Mouse (Mus musculus) heart, postnatal 25 days (tissue): ENCODE measurements around the gene Larp1. TPM values are rescaled to one million over a fixed set of nuclear protein-coding genes. Genes with fewer than 3 reads are reported as not detected.
"Not testable (repeated sequence)": the region's sequence is repeated elsewhere in the genome, so short reads cannot be mapped to it uniquely, and the experiment has no call there.

Experiments used
- DNase-seq: peaks from one replicate; pipeline ENCODE4 v3.0.0; 2022; ENCODE audit warnings: low spot score
- intact Hi-C: fragments of 180-260 bp; cut with DNase I; formaldehyde crosslinking; loops from one replicate; pipeline ENCODE4 v1.15.1; 2025
- total RNA-seq, 2 experiments: library from RNA; stranded (reverse); gene quantifications; 2 replicates each; pipeline ENCODE4 v1.2.3; 2021

Larp1 gene
- total RNA-seq, 2 experiments from 2014 or later = 52.1 to 53.0 TPM

DNA sequence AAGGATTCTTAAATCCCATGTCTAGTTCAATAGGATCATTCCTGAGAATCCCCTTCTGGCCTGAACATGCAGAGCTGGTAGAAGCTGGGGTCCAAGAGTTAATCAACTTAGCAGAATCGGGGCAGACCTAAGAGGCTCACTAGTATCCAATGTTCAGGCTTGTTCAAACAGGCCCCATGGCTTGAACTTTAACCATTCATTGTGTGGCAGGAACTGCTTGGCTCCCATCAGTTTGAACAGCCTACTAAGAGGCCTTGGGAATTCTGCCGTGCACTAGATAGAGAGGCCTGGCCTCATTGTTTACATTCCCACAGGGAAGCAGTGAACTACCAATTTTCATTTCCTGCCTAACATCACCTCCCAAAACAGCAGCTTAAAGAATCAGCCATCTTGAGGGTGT, 12.8 kb downstream of the Larp1 start:
- DNase-seq = no peak
- intact Hi-C loops = no loop called here

DNA sequence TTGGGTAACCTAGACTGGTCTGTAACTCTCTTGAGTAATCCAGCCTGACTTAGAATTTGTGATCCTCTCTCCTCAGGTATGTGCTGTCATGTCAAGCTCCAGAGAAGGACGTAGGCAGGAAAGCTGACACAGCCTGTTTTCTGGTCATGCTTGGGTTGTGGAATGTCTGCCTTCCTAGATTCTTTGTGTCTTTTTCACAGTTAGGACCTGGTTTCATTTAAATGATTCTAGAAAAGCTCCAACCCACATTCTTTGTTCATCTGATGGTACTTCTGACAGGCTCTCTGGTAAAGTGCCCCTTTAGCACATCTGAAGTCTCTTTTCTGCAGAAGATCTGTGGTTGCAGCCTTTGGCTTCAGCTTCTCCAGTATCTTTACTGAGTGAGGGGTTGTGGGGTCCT, 15.4 kb downstream of the Larp1 start:
- DNase-seq = no peak
- intact Hi-C loops = no loop called here

DNA sequence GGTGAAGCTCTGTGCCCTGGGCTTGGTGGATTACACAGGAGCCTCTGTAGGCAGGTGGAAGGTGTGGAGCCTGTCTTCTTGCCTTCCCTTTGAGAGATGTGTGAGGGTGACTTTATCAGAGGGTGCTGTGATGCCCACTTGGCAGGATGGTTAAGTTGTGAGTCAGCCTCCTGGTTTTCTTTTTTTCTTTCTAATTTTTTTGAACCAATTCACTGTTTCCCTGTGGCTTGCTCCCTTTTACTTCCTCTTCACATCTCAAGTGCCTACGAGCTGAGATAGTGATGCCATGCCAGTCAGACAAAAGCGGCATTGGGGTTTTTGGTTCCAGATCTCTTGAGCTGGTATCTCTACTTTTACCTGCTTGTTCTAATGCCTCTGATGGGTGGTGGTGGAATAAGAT, 15.8 kb downstream of the Larp1 start:
- DNase-seq = no peak
- intact Hi-C loops = no loop called here

DNA sequence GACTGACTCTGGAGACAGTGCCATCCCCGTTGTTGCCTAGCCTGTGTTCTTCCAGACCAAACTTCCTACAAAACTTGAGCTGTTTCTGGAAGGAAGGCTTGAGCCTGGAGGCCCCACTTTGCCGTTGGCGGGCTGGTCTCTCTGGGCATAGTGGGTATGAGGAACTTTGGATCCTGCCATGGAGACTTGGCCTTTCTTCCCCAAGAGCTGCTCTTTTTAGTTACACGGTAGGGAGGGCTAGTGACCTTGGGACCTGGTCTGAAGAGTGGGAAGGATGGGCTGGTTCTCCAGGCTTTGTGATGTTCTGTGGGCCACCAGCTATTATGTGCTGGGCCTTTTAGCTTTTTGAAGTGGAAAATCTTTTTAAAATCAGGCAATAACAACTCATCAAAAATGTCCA, 17.0 kb downstream of the Larp1 start:
- intact Hi-C loops = no loop called here
- DNase-seq = no peak

DNA sequence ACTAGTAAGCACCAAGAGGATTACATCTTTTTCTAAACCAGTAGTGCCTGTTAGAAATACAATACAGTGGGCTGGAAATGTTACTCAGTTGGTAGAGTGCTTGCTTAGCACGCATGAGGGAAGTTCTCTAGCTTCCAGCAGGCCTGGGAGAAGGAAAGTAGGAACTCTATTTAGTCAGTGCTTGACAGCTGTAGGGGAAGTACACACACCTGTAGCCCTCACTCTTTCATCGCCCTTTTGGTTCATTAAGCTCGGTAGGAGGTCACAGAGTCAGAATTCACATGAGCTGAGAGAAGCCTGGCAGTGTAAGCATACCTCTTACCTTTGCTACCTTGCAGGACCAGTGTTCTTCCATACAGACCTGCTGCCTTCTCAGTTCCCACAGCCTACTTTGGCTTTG, 17.5 kb downstream of the Larp1 start:
- no peak for DNase-seq
- intact Hi-C loops = no loop called here

DNA sequence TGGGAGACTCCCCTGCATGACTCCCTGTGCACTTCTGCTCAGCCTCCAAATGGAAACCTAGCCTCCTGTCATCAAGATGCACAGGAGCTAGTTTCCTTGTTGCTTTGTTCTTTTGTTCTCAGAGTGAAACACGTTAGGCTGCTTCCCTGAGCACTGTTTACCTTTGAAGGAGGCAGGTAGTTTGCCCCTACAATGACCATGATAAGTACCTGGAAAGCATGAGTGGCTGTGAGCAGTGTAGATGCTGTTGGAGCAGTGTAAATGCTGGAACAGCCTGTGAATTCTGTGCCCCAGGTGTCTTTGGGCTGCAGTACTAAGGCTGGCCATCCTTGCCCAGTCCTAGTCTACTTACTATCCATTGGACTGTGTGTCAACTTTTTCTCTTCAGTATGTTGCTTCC, 18.0 kb downstream of the Larp1 start:
- no peak for DNase-seq
- intact Hi-C loops = no loop called here

DNA sequence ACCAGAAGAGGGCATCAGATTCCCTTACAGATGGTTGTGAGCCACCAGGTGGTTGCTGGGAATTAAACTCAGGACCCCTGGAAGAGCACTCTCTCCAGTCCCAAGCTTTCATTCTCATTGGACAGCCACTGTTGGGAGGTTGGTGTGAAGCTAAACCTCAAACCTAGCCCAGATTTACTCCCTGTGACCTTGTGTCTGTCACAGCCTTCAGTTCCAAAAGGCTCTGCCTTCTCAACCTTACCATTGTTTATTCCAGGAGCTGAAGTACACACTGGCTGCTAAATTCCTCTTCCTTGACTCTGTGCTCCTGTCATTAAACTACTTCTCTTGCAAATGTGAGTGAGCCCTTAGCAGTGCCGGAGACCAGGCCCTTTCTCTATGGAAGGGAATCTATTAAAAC, 20.1 kb downstream of the Larp1 start:
- intact Hi-C loops = no loop called here
- DNase-seq = no peak

DNA sequence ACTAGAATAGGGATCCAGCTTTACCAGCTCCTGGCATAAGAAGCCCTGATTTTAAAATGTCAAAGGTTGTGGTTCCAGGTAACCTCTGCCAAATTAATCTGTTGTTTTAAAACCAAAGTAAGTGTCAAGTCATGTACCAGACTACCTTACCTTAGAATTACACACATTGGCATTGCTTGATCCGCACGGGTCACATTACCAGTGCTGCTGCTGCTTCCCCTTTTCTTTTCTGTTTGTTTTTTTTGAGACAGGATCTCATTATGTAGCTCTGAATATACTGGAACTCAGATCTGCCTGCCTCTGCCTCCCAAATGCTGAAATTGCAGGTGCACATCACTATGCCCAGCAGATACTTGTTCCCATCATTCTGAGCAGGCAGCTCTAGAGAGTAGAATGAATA, 21.0 kb downstream of the Larp1 start:
- intact Hi-C loops = no loop called here
- DNase-seq = no peak

DNA sequence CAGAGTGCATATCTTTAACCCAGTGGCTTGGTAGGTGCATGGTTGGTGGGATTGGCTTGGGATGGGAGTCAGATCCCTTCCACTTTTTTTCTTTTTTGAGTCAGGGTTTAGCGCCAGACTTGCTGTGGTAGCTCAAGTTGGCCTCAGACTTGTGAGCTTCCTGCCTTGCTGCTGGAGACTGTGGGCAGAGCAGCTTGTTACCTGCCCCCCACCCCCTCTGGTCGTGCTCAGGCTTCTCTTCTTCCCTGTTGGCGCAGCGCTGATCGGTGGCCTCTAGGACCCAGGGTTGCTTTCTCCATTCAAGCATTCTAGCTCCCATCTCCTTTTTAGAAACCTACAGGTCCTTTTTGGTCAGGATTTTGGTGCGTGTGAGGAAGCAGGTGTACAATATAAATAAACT, 22.3 kb downstream of the Larp1 start:
- no peak for DNase-seq
- intact Hi-C loops = no loop called here

DNA sequence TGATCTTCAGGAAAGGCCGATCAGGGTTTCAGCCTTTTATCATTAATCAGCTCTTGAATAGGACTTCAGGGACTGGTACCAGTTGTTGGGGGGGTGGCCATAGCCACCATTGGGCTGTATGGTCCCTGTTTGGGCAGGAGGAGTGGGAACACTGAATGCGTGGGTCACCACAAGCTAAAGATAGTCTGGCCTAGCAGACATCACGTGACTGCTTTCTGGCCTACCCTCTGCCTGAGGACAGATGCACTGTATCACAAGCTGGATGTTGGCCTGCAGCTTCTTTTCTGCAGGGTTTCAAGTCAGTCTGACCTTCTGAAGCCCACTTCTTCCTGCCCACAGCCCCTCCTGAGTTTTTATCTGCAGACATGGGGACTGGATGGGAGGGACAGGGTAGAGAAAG, 24.8 kb downstream of the Larp1 start:
- peak; percentile 31 for DNase-seq
- intact Hi-C loops = no loop called here

DNA sequence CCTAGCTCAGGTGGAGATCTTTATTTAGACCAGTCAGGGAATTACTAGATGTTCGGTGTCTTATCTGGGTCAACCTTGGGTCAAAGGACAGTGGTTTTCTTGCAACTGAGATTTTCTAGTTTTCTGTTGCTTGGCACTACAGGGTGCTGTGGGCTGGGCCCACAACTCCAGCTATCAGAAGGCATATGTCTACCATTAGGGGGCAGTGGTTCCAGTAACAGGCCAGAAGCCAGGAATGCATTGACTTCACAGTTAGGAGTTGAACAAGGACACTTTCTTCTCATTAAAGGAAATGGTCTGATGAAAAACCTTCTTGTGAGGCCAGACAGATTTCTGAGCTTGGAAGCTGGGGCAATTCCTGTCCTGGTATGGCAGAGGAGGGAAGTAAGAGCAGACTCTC, 30.2 kb downstream of the Larp1 start:
- intact Hi-C loops = no loop called here
- no peak for DNase-seq

DNA sequence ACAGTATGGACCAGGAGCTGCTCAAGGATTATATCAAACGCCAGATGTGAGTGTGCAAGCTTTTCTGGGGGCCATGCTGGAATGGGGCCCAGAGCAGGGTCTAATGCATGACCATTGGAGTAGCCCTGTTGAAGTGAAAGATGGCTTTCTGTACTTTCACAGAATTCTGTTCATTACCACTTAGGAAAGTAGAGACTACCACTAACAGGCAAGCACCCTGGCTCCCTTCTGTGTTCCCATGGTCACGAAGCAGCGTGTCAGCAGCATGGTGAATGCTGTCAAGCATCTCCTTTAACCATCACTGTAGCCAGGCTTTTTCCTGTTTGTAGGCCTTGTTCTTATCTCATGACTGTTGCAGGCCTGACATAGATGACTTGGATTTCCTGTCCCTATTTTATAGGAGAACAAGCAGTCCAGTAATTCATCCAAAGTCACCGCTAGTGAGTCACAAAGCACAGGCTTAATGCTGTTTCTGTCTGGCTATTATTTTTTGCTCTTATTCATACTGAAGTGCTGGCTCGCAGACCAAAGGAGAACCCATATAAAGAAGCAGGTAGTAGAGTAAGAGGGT, 34.1 kb downstream of the Larp1 start:
- intact Hi-C loops = no loop called here
- no peak for DNase-seq

DNA sequence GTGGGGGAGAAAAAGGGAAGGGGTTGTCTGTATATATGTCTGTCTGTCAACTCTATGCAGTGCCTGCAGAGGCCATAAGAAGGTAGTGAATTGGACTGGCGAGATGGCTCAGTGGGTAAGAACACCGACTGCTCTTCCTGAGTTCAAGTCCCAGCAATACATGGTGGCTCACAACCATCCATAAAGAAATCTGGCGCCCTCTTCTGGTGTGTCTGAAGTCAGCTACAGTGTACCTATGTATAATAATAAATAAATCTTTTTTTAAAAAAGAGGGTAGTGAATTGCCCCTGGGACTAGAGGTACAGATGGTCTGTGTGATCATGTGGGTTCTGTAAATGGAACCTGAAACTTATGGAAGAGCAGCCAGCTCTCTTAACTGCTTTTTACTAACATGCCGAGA, 37.6 kb downstream of the Larp1 start:
- intact Hi-C loops = no loop called here
- DNase-seq = no peak

DNA sequence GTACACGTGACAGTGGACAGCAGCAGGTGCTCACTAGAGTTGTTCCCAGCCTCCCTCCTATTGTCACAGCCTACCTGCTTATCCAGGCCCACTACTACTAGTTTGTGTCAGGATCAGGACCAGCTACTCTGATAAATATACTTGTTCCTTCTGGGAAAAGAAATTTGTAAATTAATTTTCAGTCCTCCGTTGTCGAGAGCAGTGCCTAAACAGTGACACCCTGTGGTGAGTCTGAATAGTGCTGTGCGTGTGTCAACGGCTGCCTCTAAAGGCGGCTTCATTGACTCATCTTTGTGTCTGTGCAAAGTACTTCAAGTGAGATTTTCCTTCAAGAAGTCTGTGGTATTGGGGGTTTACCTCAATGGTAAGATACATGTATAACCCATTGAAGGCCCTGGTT, 48.6 kb downstream of the Larp1 start:
- intact Hi-C loops = loop anchor here (1.0 to 2.0 kb wide), 2 partner anchors 47 to 106 kb away; no protein-coding TSS in a partner anchor
- DNase-seq = no peak

DNA sequence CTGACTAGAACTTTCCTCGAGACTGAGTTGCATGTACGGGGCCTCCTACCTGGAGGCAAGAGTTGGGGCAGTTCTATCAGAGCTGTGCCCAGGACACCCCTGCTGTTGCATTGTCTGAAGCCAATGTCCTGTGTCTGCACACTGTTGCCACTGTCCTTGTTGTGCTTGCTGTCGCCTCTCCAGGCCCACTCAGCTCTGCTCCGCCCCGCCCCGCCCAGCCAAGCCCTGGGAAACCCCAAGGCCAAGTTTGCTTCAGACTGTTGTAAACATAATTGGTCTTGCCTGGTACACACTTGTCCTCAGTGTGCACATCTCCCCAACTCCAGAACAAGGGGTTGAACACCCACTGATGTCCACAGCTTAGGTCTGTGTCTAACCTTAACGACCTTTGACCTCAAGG, 50.9 kb downstream of the Larp1 start:
- DNase-seq, intact Hi-C loops: not testable (repeated sequence)

DNA sequence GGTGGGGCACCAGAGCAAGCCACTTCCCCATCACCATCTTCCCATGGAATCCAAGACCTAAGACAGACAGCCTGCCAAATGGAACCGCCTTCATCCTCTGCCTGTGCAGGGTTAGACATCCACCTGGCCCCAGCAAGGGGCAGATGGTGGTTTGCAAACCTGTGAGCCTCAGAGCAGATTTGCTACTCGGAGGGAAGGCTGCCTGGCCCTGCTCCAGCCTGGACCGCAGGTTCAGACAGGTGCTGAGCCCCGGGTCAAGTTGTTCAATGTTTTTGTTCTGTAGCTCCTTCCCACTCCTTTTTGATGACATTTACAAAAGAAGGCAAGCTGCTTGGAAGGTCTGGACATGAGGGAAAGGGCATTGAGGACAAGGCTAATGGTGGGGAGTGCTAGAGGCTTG, 52.4 kb downstream of the Larp1 start:
- intact Hi-C loops, DNase-seq: not testable (repeated sequence)

DNA sequence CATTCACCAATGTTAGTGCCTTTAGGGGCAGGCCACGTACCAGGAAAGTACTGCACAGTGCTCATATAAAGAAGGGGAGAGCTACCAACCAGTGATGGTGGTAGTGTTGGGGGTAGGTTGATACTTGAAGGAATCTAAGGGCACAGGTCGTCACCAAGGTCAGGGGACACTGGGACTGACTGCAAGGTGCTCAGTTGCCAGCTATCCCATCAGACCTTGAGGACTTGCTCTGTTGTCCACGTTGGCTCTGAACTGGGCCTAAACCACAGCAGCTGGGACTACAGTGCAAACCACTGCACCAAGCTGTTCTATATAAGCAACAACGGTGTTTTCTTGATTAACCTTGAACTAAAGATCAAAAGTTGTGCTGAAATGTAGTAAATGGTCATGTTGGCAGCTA, 53.7 kb downstream of the Larp1 start:
- no peak for DNase-seq
- intact Hi-C loops = no loop called here

DNA sequence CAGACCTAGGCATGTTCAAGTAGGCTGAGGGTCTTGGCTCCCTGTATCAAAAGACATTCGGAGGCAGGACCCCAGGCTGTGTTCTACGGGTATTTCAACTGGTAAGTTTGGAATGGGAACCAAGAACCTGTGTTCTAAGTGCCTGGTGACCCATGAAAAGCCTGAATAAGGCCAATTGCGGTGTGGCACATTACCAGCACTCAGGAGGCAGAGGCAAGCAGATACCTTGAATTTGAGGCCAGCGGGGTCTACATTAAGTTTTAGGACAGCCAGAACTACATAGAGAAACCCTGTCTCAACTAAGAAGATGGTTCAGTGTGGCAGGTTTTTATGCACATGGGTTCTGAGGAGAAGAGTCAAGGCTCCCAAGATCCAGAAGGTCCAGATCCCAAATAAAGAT, 56.2 kb downstream of the Larp1 start:
- no peak for DNase-seq
- intact Hi-C loops = no loop called here

DNA sequence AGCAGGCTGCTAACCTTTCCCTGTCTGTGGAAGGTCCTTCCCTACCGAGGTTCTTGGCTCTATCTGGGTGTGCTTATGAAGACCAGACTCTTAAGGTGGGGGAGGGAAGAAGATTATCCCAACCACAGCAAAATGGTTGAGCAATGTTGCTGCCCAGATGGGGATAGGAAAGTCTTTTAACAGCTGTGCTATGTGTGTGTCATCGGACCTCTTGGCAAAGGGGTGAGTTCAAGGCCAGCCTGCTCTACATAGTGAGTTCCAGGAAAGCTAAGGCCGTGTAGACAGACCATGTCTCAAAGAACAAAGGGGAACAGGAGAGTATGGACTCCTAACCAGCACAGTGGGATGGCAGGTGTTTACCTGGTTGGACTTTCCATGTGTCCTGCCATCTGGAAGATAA, 64.1 kb downstream of the Larp1 start:
- DNase-seq = no peak
- intact Hi-C loops = no loop called here

DNA sequence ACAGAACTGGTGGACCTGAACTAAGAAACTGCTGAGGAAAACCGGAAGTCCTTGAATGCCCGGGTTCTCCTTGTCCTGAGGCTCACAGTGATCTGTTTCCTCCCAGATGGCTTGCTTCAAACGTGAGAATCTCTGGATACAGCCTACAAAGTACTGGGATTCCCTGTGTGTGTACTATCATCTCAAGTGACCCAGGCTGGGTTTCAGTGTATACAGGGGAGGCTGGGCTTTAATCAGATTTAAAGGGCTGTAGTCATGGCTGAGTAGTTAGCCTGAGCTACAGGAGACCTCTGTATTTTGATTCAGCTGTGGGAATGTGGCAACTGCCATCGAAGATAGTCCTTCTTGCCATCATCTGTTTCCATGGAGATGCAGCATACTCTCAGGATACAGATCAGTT, 68.4 kb downstream of the Larp1 start:
- intact Hi-C loops = no loop called here

DNA sequence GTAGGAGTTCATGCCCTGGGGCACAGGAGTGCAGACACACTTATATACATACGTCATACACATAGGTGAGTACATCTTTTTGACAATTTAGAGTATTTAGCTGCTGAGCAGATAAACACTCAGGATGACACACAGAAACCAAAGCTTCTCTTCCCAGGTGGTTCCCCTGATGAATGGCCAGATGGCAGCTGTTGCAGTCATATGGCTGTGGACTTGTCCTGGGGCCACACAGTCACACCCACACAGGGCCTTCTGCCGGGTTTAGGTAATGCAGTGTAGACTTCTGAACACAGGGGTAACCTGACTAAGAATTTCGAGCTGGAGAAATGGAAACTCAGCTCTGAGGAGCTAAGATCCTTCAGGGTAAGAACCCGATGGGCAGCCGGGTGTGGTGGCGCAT, 72.9 kb downstream of the Larp1 start:
- intact Hi-C loops = no loop called here
- no peak for DNase-seq

More for the DNA sequence above, 68.4 kb downstream of the Larp1 start:
- DNase-seq = no peak

DNA sequence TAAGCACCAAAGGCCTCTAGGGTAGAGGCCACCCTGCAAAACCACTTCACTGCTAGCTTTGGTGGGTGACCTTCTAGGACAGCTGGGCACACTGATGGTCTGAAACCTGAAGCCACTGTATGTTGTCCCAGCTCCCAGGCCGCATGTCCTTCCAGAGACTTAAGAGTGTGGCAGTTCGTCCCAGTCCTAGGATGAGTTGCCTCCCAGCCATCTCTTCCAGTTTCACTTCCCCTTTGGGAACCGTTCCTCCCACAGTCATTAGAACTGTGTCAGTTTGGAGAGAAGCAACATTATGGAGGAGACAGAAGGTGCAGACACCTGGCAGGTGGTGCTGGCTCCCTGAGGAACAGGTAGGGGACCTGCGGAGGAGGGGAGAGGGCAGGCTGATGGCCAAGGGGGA, 83.7 kb downstream of the Larp1 start:
- no peak for DNase-seq
- intact Hi-C loops = no loop called here

DNA sequence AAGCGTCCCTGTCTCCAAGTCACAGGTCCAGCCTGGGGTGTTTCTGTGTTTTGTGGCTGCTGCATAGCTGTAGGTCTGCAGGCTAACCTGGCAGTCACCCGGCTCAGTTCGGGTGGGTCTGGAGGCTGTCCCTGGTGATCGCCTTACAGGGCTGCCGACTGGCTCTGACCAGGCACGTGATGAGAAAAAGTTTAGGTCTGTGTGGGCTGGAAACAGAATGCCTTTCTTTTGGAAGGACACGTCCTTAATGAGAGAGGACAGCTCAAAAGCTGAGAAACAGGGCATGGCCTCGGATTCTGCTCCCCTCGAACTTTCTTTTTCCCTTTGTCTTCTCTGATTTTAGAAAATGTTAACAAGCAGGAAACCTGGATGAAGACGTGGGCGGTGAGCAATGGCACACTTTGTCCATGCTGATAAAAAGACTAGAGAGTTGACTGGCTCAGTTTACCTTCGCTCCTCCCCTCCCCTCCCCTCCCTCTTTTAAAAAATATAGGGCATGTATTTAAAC, 84.2 kb downstream of the Larp1 start, which contains the start of gene Gm12248:
Gm12248 (minus strand) TSS at position 114 of the 508 bp plus-strand sequence.
- intact Hi-C loops = no loop called here
- DNase-seq = peak; percentile 22
